Mouse (Mus musculus): ENCODE results near the gene Gm21969.

GRCm38 (mm10) chr4:139584704-139585103, 18.3 kb upstream of the Gm21969 start:
- TF ChIP-seq CTCF (conservative IDR thresholded peaks at IDR 0.05; ENCODE audit: insufficient read depth, insufficient read length, low read depth, low read length) (no peak), POLR2A (IDR thresholded peaks at IDR 0.05; ENCODE audit: low read depth, low read length) (no peak)

Data from kidney, adult 2 months (tissue).